Mouse (Mus musculus) midbrain, postnatal 0 days (tissue): ENCODE measurements around the gene Gm20388. TPM values are rescaled to one million over a fixed set of nuclear protein-coding genes. Genes with fewer than 3 reads are reported as not detected.
"Not testable (repeated sequence)": the region's sequence is repeated elsewhere in the genome, so short reads cannot be mapped to it uniquely, and the experiment has no call there.

Source experiments
- ATAC-seq: fragments of 200-750 bp; cut with Nextera tagmentation; 2 replicates; pipeline ENCODE4 v1.8.0; 2017; ENCODE audit warnings: moderate number of reproducible peaks, mild to moderate bottlenecking, moderate TSS enrichment, moderate library complexity; ENCODE audit not compliant: low FRiP score
- DNase-seq: peaks from one replicate; pipeline ENCODE4 v3.0.0-alpha.2; 2015; ENCODE audit warnings: low spot score
- H3K27ac ChIP-seq: fragments of 300-500 bp; sonication (generic); 2 replicates; pipeline ENCODE4 v1.5.1; 2014; ENCODE audit warnings: low read depth, mild to moderate bottlenecking, low read length, mixed read lengths
- H3K27me3 ChIP-seq: fragments of 300-500 bp; sonication (generic); 2 replicates; pipeline ENCODE4 v1.6.1; 2014; ENCODE audit warnings: low read length, control low read depth, mixed read lengths; ENCODE audit not compliant: insufficient read depth
- H3K36me3 ChIP-seq: fragments of 300-500 bp; sonication (generic); 2 replicates; pipeline ENCODE4 v1.6.1; 2014; ENCODE audit warnings: low read length, control low read depth, mixed read lengths; ENCODE audit not compliant: insufficient read depth
- H3K4me1 ChIP-seq: fragments of 300-500 bp; sonication (generic); 2 replicates; pipeline ENCODE4 v1.6.1; 2014; ENCODE audit warnings: mild to moderate bottlenecking, control low read depth, antibody characterized with exemption, low read length, mixed read lengths; ENCODE audit not compliant: insufficient read depth
- H3K4me2 ChIP-seq: fragments of 300-500 bp; sonication (generic); 2 replicates; pipeline ENCODE4 v1.6.1; 2014; ENCODE audit warnings: low read depth, mild to moderate bottlenecking, low read length, mixed read lengths; ENCODE audit not compliant: poor library complexity, severe bottlenecking
- H3K4me3 ChIP-seq: fragments of 300-500 bp; sonication (generic); 2 replicates; pipeline ENCODE4 v1.5.1; 2014; ENCODE audit warnings: low read depth, mild to moderate bottlenecking, low read length, moderate library complexity
- H3K9ac ChIP-seq: fragments of 300-500 bp; sonication (generic); replicated peaks from 2 replicates; pipeline ENCODE4 v1.6.1; 2014; ENCODE audit warnings: mild to moderate bottlenecking, low read length, moderate library complexity, mixed read lengths; ENCODE audit not compliant: poor library complexity, severe bottlenecking
- H3K9me3 ChIP-seq: fragments of 300-500 bp; sonication (generic); 2 replicates; pipeline ENCODE4 v1.6.1; 2016; ENCODE audit warnings: low read length, control low read depth
- CTCF ChIP-seq: IDR thresholded peaks from 2 replicates; pipeline ENCODE4 v1.5.1; 2016; ENCODE audit warnings: antibody characterized with exemption, mild to moderate bottlenecking
- WGBS: fragments of 180-500 bp; shearing (Covaris S2); extraction: QIAGEN DNeasy Blood & Tissue Kit; methylation state at CpG from one replicate; pipeline ENCODE4 v1.1.7; 2014; 5-methylcytosine and 5-hydroxymethylcytosine counted together
- polyA plus RNA-seq: library from polyadenylated mRNA; unstranded; fragments of >200 nt; fragmentation: Nextera tagmentation; extraction: Ambion mirVana; gene quantifications from 2 replicates; pipeline ENCODE4 v1.2.1, GENCODE M21; 2015
- total RNA-seq: library from RNA; depleted of rRNA; stranded (reverse); fragments of >200 nt; gene quantifications from 2 replicates; pipeline ENCODE4 v1.2.3, GENCODE M21; 2014

The Gm20388 gene
- total and polyA plus RNA-seq, 2 experiments from 2014 or later: 74.2 TPM; not detected in 1

DNA sequence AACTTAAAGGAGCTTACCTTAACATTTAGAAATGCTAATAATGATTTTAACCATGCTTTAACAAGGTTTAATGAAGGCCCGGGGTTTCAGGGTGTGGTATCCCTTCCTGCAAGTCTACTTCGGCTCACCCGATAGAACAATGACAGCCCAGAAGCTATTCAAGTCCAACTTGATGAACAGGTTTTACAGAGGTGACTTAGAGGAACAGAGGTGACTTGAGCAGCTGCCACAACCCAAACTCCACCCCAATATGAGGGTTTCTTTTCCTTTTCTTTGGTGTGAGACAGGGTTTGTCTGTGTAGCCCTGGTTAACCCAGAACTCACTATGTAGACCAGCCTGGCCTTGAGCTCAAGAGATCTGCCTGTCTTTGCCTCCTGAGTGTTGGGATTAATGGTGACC, 4083.4 kb downstream of the Gm20388 start:
- ATAC-seq: no peak
- TF ChIP-seq CTCF: no peak
- no peak overlapping the region for H3K9ac ChIP-seq

GRCm38 (mm10) chr8:123999568-123999967, 4088.9 kb downstream of the Gm20388 start:
- H3K36me3 ChIP-seq: peaks cover 38% of the 10 kb centered on the region
- H3K9ac ChIP-seq: no peak overlapping the region
- TF ChIP-seq CTCF: no peak
- no peaks in the 10 kb centered on the region for H3K9me3 ChIP-seq
- no peak overlapping the region for H3K4me2 ChIP-seq
- ATAC-seq (no peak), DNase-seq (no peak)
- H3K4me3 ChIP-seq: no peak overlapping the region
- no peaks in the 10 kb centered on the region for H3K27me3 ChIP-seq
- H3K27ac ChIP-seq: no peak overlapping the region
- WGBS: 80% methylated on average over 2 of the region's 2 CpGs
- no peaks in the 10 kb centered on the region for H3K4me1 ChIP-seq

More for the DNA sequence above, 4083.4 kb downstream of the Gm20388 start:
- peaks cover 12% of the 10 kb centered on the region for H3K36me3 ChIP-seq
- H3K9me3 ChIP-seq: no peaks in the 10 kb centered on the region
- H3K4me3 ChIP-seq: no peak overlapping the region
- WGBS: 98% methylated on average over 3 of the region's 3 CpGs
- DNase-seq: no peak
- no peaks in the 10 kb centered on the region for H3K27me3 ChIP-seq
- no peaks in the 10 kb centered on the region for H3K4me1 ChIP-seq
- H3K27ac ChIP-seq: no peak overlapping the region
- H3K4me2 ChIP-seq: no peak overlapping the region

DNA sequence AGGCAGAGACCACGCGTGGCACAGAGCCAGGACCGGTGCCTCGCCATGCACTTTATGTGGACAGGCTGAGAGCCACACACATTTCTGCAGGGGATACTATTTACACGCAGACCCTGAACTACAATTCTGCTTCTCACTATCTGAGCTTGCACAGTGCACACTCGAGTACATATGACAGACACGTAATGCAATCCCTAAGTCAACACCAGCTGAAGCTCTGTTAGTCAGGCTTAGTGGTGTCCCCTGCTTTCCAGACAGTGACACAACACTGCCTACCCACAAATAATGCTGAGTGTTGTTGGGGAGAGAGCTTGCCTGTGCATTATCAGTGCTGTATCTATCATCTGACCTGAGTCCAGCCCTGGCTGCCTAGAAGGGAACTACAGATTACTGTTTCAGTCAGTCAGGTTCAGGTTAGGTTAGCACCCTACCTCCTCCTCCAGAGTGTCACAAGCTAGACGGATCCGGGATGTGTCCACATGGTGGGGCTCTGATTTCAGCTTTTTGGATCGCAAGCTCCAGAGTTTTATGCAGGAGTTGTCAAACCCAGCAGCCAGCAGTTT, 4092.0 kb downstream of the Gm20388 start:
- DNase-seq (no peak), ATAC-seq (no peak)
- Histone ChIP-seq H3K9me3 (no peaks in the 10 kb centered on the region), H3K36me3 (peaks cover 40% of the 10 kb centered on the region), H3K4me1 (no peaks in the 10 kb centered on the region), H3K4me3 (no peak overlapping the region), H3K27ac (no peak overlapping the region), H3K27me3 (no peaks in the 10 kb centered on the region), H3K9ac (no peak overlapping the region), H3K4me2 (no peak overlapping the region)
- 93% methylated on average over 10 of the region's 10 CpGs for WGBS
- no peak for TF ChIP-seq CTCF

GRCm38 (mm10) chr8:124007829-124008228, 4097.2 kb downstream of the Gm20388 start:
- WGBS: 92% methylated on average over 6 of the region's 6 CpGs
- DNase-seq: no peak
- Histone ChIP-seq H3K4me1 (no peaks in the 10 kb centered on the region), H3K4me2 (no peak overlapping the region), H3K36me3 (peaks cover 41% of the 10 kb centered on the region), H3K9me3 (no peaks in the 10 kb centered on the region), H3K4me3 (no peak overlapping the region), H3K27ac (no peak overlapping the region), H3K9ac (no peak overlapping the region), H3K27me3 (no peaks in the 10 kb centered on the region)
- no peak for ATAC-seq
- TF ChIP-seq CTCF: no peak

DNA sequence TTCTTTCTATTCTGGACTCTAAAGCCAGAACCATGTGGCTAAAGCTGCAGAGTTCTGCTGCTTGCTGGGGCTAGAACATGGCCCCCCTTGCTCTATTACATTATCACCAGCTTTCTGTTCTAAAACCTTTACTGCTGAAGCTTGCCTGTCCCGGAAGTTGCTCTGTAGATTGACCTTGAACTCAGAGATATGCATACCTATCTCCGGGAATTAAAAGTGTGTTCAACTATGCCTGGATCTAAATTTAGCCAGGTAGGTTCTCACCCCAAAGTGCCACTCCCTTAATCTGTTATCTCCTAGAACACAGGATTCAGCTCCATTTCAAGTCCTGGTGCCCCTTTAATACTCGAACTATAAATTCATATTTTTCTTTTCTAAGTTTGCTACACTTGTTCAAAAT, 4100.9 kb downstream of the Gm20388 start:
- no peak overlapping the region for H3K4me2 ChIP-seq
- H3K9me3 ChIP-seq: no peaks in the 10 kb centered on the region
- no peaks in the 10 kb centered on the region for H3K4me1 ChIP-seq
- no peak overlapping the region for H3K4me3 ChIP-seq
- H3K36me3 ChIP-seq: peaks cover 20% of the 10 kb centered on the region
- ATAC-seq: no peak
- no peak for TF ChIP-seq CTCF
- no peak overlapping the region for H3K27ac ChIP-seq
- DNase-seq: no peak
- 89% methylated on average over 3 of the region's 3 CpGs for WGBS
- no peak overlapping the region for H3K9ac ChIP-seq
- H3K27me3 ChIP-seq: no peaks in the 10 kb centered on the region

GRCm38 (mm10) chr8:124011989-124012586, 4101.4 kb downstream of the Gm20388 start:
- no peak overlapping the region for H3K4me3 ChIP-seq
- no peak for DNase-seq
- no peak for TF ChIP-seq CTCF
- no peaks in the 10 kb centered on the region for H3K4me1 ChIP-seq
- no peak overlapping the region for H3K9ac ChIP-seq
- H3K27me3 ChIP-seq: no peaks in the 10 kb centered on the region
- 93% methylated on average over 3 of the region's 3 CpGs for WGBS
- no peaks in the 10 kb centered on the region for H3K9me3 ChIP-seq
- no peak for ATAC-seq
- H3K27ac ChIP-seq: no peak overlapping the region
- H3K4me2 ChIP-seq: no peak overlapping the region
- H3K36me3 ChIP-seq: peaks cover 15% of the 10 kb centered on the region

DNA sequence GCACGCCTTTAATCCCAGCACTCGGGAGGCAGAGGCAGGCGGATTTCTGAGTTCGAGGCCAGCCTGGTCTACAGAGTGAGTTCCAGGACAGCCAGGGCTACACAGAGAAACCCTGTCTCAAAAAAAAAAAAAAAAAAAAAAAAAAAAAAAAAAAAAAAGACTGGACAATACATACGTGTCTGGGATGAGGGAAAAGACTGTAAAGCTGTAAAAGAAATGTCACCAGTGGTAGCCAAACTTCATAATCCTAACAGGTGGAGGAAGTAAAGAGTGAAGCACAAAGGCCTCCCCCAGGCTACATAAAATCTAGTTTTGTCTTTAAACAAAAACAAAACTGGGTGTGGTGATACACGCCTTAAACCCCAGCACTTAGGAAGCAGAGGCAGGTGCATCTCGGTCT, 4103.7 kb downstream of the Gm20388 start:
- not testable (repeated sequence) for DNase-seq, H3K4me1 ChIP-seq, H3K36me3 ChIP-seq, ATAC-seq, H3K4me2 ChIP-seq, H3K27me3 ChIP-seq, H3K9ac ChIP-seq, H3K27ac ChIP-seq, H3K9me3 ChIP-seq, H3K4me3 ChIP-seq
- 92% methylated on average over 6 of the region's 7 CpGs for WGBS
